Mouse (Mus musculus) neural tube, embryonic 11.5 days (tissue): ENCODE results near the gene Sat2. TPM values are rescaled to one million over a fixed set of nuclear protein-coding genes. Genes with fewer than 3 reads are reported as not detected.
A peak's percentile ranks its signal among the peaks of the same experiment; 100 is the strongest.

Experiments used
- ATAC-seq: fragments of 200-750 bp; cut with Nextera tagmentation; 2 replicates; pipeline ENCODE4 v1.8.0; 2017; ENCODE audit warnings: moderate number of reproducible peaks, mild to moderate bottlenecking, moderate TSS enrichment, moderate library complexity; ENCODE audit not compliant: insufficient read depth, low FRiP score, low TSS enrichment
- DNase-seq: peaks from one replicate; pipeline ENCODE4 v3.0.0-alpha.2; 2015; ENCODE audit warnings: low spot score
- H3K27ac ChIP-seq: fragments of 300-500 bp; sonication (generic); 2 replicates; pipeline ENCODE4 v1.5.1; 2014; ENCODE audit warnings: low read depth, mild to moderate bottlenecking, low read length
- H3K27me3 ChIP-seq: fragments of 300-500 bp; sonication (generic); 2 replicates; pipeline ENCODE4 v1.6.1; 2014; ENCODE audit warnings: mild to moderate bottlenecking, low read length, mixed read lengths; ENCODE audit not compliant: control insufficient read depth, insufficient read depth
- H3K36me3 ChIP-seq: fragments of 300-500 bp; sonication (generic); 2 replicates; pipeline ENCODE4 v1.6.1; 2014; ENCODE audit warnings: mild to moderate bottlenecking, low read length, moderate library complexity, mixed read lengths; ENCODE audit not compliant: control insufficient read depth, insufficient read depth
- H3K4me1 ChIP-seq: fragments of 300-500 bp; sonication (generic); 2 replicates; pipeline ENCODE4 v1.6.1; 2014; ENCODE audit warnings: low read length, mixed read lengths; ENCODE audit not compliant: control insufficient read depth, insufficient read depth
- H3K4me2 ChIP-seq: fragments of 300-500 bp; sonication (generic); 2 replicates; pipeline ENCODE4 v1.6.1; 2014; ENCODE audit warnings: low read depth, mild to moderate bottlenecking, moderate library complexity
- H3K4me3 ChIP-seq: fragments of 300-500 bp; sonication (generic); 2 replicates; pipeline ENCODE4 v1.5.1; 2014; ENCODE audit warnings: low read depth, low read length
- H3K9ac ChIP-seq: fragments of 300-500 bp; sonication (generic); 2 replicates; pipeline ENCODE4 v1.6.1; 2014; ENCODE audit warnings: mild to moderate bottlenecking, low read length
- H3K9me3 ChIP-seq: fragments of 300-500 bp; sonication (generic); 2 replicates; pipeline ENCODE4 v1.6.1; 2016; ENCODE audit warnings: low read length; ENCODE audit not compliant: control insufficient read depth
- WGBS: fragments of 180-500 bp; shearing (Covaris S2); extraction: QIAGEN DNeasy Blood & Tissue Kit; methylation state at CpG from one replicate; pipeline ENCODE4 v1.1.7; 2014; 5-methylcytosine and 5-hydroxymethylcytosine counted together
- polyA plus RNA-seq: library from polyadenylated mRNA; unstranded; fragments of >200 nt; fragmentation: Nextera tagmentation; extraction: Ambion mirVana; gene quantifications from 2 replicates; pipeline ENCODE4 v1.2.1, GENCODE M21; 2014

Sat2 gene
- polyA plus RNA-seq, 1 experiment from 2014 or later = 19.0 TPM

GRCm38 (mm10) chr11:69591899-69592637, 29.8 kb upstream of the Sat2 start:
- Histone ChIP-seq H3K27me3 (no peaks in the 10 kb centered on the region), H3K4me3 (no peak overlapping the region), H3K9ac (no peak overlapping the region), H3K36me3 (peaks cover 28% of the 10 kb centered on the region), H3K4me1 (no peaks in the 10 kb centered on the region), H3K4me2 (no peak overlapping the region), H3K9me3 (no peaks in the 10 kb centered on the region), H3K27ac (no peak overlapping the region)
- 84% methylated on average over 7 of the region's 7 CpGs for WGBS
- ATAC-seq (no peak), DNase-seq (no peak)

DNA sequence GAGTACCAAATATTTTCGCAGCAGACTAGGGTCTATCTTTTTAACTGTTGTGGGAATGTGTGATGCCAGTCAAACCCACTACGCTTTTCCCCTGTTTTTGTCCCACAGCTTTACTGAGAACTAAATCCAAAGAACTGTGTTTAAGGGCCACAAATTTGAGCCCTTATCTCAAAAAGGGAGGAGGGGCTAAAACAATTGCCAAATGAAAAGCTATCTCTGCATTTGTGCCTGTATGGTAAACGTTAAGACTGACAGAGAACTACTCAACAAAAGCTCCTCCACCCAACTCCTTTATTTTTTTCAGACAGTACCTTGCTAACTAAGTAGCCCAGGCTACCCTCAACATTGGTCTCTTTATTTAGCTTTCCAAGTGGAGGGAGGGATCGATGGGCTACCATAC, 29.0 kb upstream of the Sat2 start:
- peaks cover 24% of the 10 kb centered on the region for H3K36me3 ChIP-seq

GRCm38 (mm10) chr11:69594853-69595252, 27.0 kb upstream of the Sat2 start:
- Histone ChIP-seq H3K4me3 (no peak overlapping the region), H3K4me2 (no peak overlapping the region), H3K27ac (no peak overlapping the region), H3K9ac (no peak overlapping the region), H3K9me3 (no peaks in the 10 kb centered on the region), H3K27me3 (no peaks in the 10 kb centered on the region), H3K36me3 (peaks cover 10% of the 10 kb centered on the region), H3K4me1 (peaks cover 4% of the 10 kb centered on the region; the same call in 1 of the 2 replicates)
- WGBS = 96% methylated on average over 6 of the region's 6 CpGs
- DNase-seq (no peak), ATAC-seq (no peak)

More for the DNA sequence above, 29.0 kb upstream of the Sat2 start:
- 93% methylated on average over 4 of the region's 4 CpGs for WGBS
- no peak overlapping the region for H3K4me3 ChIP-seq
- H3K4me1 ChIP-seq = no peaks in the 10 kb centered on the region
- no peaks in the 10 kb centered on the region for H3K9me3 ChIP-seq
- no peaks in the 10 kb centered on the region for H3K27me3 ChIP-seq
- H3K9ac ChIP-seq = no peak overlapping the region
- H3K4me2 ChIP-seq = no peak overlapping the region
- DNase-seq (no peak), ATAC-seq (no peak)
- H3K27ac ChIP-seq = no peak overlapping the region

DNA sequence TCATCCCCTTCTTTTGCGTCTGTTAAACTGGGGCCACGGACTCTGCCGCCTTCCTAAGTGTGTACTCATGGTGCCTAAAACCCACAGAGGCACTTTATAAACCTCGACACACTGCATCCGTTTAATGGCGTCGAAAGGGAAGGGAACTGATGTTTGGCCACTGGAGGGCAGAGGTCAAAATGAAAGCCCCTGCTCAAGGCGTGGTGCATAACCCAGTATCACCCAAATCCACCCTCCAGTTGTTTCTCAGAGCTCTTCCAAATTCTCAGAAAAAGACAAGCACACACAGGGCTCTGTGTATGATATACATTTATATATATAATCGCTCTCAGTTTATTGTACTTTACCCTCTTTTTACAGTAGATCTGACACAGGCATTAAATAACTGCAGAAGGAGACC, 22.4 kb upstream of the Sat2 start:
- Histone ChIP-seq H3K27ac (no peak overlapping the region), H3K27me3 (0 out of 2 replicates have a peak, but pooled peaks cover 5% of the 10 kb centered on the region), H3K9me3 (no peaks in the 10 kb centered on the region), H3K36me3 (no peaks in the 10 kb centered on the region), H3K4me2 (no peak overlapping the region), H3K4me1 (peaks cover 8% of the 10 kb centered on the region), H3K9ac (no peak overlapping the region), H3K4me3 (no peak overlapping the region)
- DNase-seq (no peak), ATAC-seq (no peak)
- 7% methylated on average over 9 of the region's 9 CpGs for WGBS

- no peak overlapping the region for H3K4me3 ChIP-seq
- peaks cover 14% of the 10 kb centered on the region for H3K4me1 ChIP-seq
- no peak overlapping the region for H3K27ac ChIP-seq
- no peak overlapping the region for H3K9ac ChIP-seq
- H3K4me2 ChIP-seq = no peak overlapping the region
- no peaks in the 10 kb centered on the region for H3K36me3 ChIP-seq
- DNase-seq = peak; percentile 56
- H3K9me3 ChIP-seq = no peaks in the 10 kb centered on the region
- 14% methylated on average over 6 of the region's 6 CpGs for WGBS
- 0 out of 2 replicates have a peak, but pooled peaks cover 6% of the 10 kb centered on the region for H3K27me3 ChIP-seq
- ATAC-seq = no peak
These were observed 21.7 kb upstream of the Sat2 start for GRCm38 (mm10) chr11:69600098-69600497.

DNA sequence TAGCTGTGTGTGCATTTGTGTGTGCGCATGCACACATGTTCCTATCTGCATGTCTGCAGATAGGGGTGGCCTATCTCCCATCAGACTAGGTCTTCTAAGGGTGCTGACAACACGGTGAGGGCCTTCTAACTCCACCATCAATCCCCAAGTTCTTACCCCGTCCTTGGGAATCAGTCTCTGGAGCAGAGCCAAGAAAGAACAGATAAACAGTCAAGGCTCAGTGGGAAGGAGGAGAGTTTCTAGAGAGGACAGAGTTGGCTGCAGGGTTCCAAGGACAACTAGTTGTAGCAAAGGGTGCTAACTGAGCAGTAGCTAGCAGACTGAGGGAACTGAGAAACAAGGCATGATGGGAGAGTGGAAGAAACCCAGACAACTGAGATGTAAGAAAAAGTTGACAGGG, 20.1 kb upstream of the Sat2 start:
- H3K27ac ChIP-seq = no peak overlapping the region
- no peaks in the 10 kb centered on the region for H3K9me3 ChIP-seq
- H3K4me2 ChIP-seq = no peak overlapping the region
- H3K4me3 ChIP-seq = no peak overlapping the region
- peaks cover 14% of the 10 kb centered on the region for H3K4me1 ChIP-seq
- H3K9ac ChIP-seq = no peak overlapping the region
- ATAC-seq = no peak
- no peaks in the 10 kb centered on the region for H3K36me3 ChIP-seq
- 88% methylated on average over 3 of the region's 3 CpGs for WGBS
- DNase-seq = no peak
- H3K27me3 ChIP-seq = 0 out of 2 replicates have a peak, but pooled peaks cover 6% of the 10 kb centered on the region

GRCm38 (mm10) chr11:69603516-69603915, 18.3 kb upstream of the Sat2 start:
- WGBS = 79% methylated on average over 8 of the region's 8 CpGs
- no peaks in the 10 kb centered on the region for H3K9me3 ChIP-seq
- H3K9ac ChIP-seq = no peak overlapping the region
- no peak overlapping the region; the same call in 1 of the 2 replicates for H3K4me2 ChIP-seq
- DNase-seq (no peak), ATAC-seq (no peak)
- no peaks in the 10 kb centered on the region for H3K36me3 ChIP-seq
- H3K4me1 ChIP-seq = peaks cover 14% of the 10 kb centered on the region
- 0 out of 2 replicates have a peak, but pooled peaks cover 6% of the 10 kb centered on the region for H3K27me3 ChIP-seq
- H3K4me3 ChIP-seq = no peak overlapping the region
- H3K27ac ChIP-seq = no peak overlapping the region

- H3K27me3 ChIP-seq = 0 out of 2 replicates have a peak, but pooled peaks cover 6% of the 10 kb centered on the region
- peak overlapping the region; percentile 100 for H3K4me2 ChIP-seq
- H3K36me3 ChIP-seq = no peaks in the 10 kb centered on the region
- H3K27ac ChIP-seq = no peak overlapping the region
- ATAC-seq (no peak), DNase-seq (no peak)
- WGBS = 57% methylated on average over 3 of the region's 3 CpGs
- H3K4me1 ChIP-seq = peaks cover 14% of the 10 kb centered on the region
- H3K4me3 ChIP-seq = peak overlapping the region; percentile 48
- no peaks in the 10 kb centered on the region for H3K9me3 ChIP-seq
- no peak overlapping the region; the same call in 1 of the 2 replicates for H3K9ac ChIP-seq
These were observed 17.5 kb upstream of the Sat2 start for GRCm38 (mm10) chr11:69604347-69604746.
